Mouse (Mus musculus) left cerebral cortex, postnatal 25 days (tissue): ENCODE data around the gene March10. TPM values are rescaled to one million over a fixed set of nuclear protein-coding genes. Genes with fewer than 3 reads are reported as not detected.

ENCODE experiments used
- DNase-seq, 2 experiments: peaks; one replicate each; pipeline ENCODE4 v3.0.0; 2022; ENCODE audit warnings: low spot score in 2 of 2, mixed read lengths in 1 of 2
- intact Hi-C: fragments of 180-260 bp; cut with DNase I; formaldehyde crosslinking; loops from one replicate; pipeline ENCODE4 v1.15.1; 2025
- total RNA-seq, 2 experiments: library from RNA; stranded (reverse); gene quantifications; 2 replicates each; pipeline ENCODE4 v1.2.3; 2021

Gene March10
- total RNA-seq: 1 to 10 TPM; 1.7 to 2.8 TPM

DNA sequence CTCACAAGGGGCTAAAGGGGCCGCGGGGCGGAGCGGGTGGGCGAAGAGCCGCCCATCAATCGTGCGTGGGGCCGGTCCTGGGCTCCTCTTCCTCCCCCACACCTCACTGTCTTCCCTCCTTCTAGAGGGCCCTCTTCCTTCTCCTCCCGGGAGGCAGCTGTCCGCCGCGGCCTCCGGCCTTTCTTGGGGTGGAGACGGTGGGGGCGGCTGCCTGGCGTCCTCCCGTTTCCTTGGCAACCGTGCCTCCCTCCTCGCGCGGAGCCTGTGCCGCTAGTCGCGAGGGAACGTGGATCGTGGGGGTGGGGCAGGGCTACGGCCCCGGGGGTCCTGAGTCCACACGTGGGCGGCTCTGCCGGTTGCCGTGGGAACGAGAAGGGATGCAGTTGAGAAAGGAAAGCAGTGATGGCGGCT is at the start of gene March10:
TSS of gene March10 (minus strand) at position 239 of the 411 bp plus-strand sequence.
- DNase-seq: peak; percentile 79 to 83
- intact Hi-C loops: loop anchor here (2.0 kb wide), 2 partner anchors 94 to 134 kb away; no protein-coding TSS in a partner anchor

DNA sequence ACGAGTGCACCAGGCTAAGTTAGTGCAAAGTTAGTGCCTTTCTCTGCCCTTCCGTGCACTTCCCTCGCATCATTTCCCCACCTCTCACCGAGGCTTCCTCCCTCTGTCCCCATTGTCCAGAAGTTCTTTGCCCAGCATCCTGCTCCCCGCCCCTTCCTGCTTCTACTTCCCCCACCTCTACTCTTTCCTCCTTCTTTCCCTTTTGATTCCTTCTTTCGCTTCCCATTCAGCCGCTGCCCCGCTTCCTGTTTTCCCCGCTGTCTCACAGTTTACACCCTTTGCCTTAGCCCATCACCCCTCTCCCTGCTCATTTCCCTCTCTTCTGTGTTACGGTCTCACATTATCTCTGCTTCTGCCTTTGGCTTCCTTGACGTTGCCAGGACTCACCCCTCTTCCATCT is 49.8 kb upstream of the March10 start:
- intact Hi-C loops: no loop called here
- DNase-seq: no peak

DNA sequence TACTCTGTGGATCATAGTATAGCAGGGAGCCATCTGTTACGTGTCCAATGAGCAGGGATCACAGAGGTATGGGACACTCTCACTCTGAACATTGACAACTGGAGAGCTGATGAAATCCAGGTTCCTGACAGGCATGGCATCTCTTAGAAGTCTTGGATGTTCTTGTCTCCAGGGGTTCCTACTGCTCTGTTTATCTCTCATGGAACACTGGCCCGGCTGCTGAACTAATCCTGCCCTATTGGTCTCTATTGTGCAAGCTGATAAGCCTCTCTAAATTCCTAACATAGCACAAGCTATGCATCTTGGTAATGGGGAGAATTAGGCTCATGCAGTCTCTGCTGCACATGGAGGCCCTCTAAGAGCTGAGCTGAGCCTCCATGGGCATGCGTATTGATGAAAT is 48.5 kb upstream of the March10 start:
- intact Hi-C loops: no loop called here
- DNase-seq: no peak

DNA sequence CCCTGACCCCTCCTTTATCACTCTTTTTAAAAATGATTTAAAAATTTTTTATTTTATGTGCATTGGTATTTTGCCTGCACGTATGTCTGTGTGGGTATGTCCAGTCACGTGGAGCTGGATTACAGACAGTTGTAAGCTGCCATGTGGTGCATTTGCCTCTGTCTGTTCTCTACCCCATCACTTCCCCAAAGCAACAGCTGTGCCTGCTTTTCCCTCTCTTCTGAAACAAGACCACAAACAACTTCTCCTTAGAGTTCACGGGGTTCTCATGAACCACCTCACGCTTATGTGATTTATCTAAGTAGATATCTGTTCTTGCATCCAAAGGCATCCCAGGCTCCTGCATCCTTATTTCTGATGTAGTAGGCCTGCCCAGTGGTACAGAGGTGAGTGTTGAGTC is 45.8 kb upstream of the March10 start:
- intact Hi-C loops: no loop called here
- no peak for DNase-seq

- peak; percentile 52 to 90 for DNase-seq
- intact Hi-C loops: loop anchor here (1.0 to 5.0 kb wide), 4 partner anchors 51 to 130 kb away; no protein-coding TSS in a partner anchor
Measured at GRCm38 (mm10) chr11:105497505-105497904, 41.0 kb upstream of the March10 start.

- intact Hi-C loops: loop anchor here (1.0 to 5.0 kb wide), 4 partner anchors 52 to 129 kb away; no protein-coding TSS in a partner anchor
- DNase-seq: no peak
Measured at GRCm38 (mm10) chr11:105496665-105497064, 40.1 kb upstream of the March10 start.

- peak; percentile 41 to 51 for DNase-seq
- intact Hi-C loops: loop anchor here (2.0 to 5.0 kb wide), 3 partner anchors 53 to 128 kb away; no protein-coding TSS in a partner anchor
Measured at GRCm38 (mm10) chr11:105495591-105496270, 39.2 kb upstream of the March10 start.

- DNase-seq: peak in 1 of 2 experiments; percentile 73
- intact Hi-C loops: loop anchor here (5.0 kb wide), 2 partner anchors 97 to 128 kb away; no protein-coding TSS in a partner anchor
Measured at GRCm38 (mm10) chr11:105494786-105495369, 38.3 kb upstream of the March10 start.

- DNase-seq: no peak
- intact Hi-C loops: no loop called here
Measured at GRCm38 (mm10) chr11:105492392-105492791, 35.9 kb upstream of the March10 start.

- intact Hi-C loops: no loop called here
- DNase-seq: no peak
Measured at GRCm38 (mm10) chr11:105490971-105491370, 34.4 kb upstream of the March10 start.

DNA sequence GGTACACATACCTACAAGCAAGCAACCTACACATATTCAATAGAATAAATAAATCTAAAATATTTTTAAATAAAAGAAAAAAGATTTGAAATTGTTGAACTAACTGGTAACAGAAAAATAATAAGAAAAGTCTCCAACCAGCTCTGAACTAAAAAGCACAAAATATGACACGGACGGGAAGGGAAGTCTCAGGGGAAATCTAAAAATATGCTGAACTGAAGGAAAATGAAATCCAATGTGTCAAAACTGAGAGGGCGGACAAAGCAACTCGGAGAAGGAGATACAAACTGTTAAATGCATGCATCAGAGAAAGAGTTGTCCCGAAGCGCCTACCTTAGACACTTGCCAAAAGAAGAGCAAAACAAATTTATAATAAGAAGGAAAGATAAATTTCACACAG is 28.9 kb upstream of the March10 start:
- peak in 1 of 2 experiments; percentile 53 for DNase-seq
- intact Hi-C loops: no loop called here

DNA sequence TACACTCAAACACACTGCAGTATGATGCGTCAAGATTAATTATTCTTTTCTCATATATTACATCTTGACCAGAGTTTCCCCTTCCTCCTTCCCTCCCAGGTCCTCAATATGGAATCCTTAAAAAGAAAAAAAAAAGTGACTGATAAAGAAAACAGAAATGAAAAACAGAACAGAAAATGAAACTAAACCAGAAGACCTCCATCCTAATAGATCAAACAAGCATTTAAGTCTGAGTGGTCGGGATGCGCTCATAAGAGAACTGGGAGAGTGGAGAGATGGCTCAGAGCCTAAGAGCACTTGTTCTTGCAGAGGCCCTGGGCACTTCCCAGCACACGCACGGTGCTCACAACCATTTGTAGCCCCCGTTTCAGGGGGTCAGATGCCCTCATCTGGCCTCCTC is 28.5 kb upstream of the March10 start:
- no peak for DNase-seq
- intact Hi-C loops: no loop called here

- no peak for DNase-seq
- intact Hi-C loops: no loop called here
Measured at GRCm38 (mm10) chr11:105482747-105483146, 26.2 kb upstream of the March10 start.

GRCm38 (mm10) chr11:105474746-105475145 is 18.2 kb upstream of the March10 start:
- no peak for DNase-seq
- intact Hi-C loops: no loop called here

- no peak for DNase-seq
- intact Hi-C loops: no loop called here
Measured at GRCm38 (mm10) chr11:105474352-105474736, 17.8 kb upstream of the March10 start.

GRCm38 (mm10) chr11:105473716-105474351 is 17.3 kb upstream of the March10 start:
- peak in 1 of 2 experiments; percentile 38 for DNase-seq
- intact Hi-C loops: no loop called here

DNA sequence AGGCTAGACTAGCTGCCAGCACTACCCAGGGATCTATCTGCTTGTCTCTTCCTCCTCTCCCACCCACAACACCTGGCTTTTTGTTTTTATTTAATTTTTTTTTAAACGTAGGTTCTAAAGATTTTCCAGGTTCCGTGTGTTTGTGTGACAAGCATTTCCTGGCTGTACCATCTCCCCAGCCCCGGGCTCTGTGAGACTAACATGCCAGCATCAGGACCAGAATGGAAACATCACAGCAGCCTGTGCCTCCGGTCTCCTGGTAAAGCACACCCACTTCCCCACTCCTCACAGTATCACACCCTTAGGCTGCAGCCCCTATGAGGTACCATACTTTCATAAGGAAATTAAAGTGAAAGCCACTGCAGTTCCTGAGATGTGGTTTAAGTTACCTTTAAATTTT is 16.1 kb upstream of the March10 start:
- peak in 1 of 2 experiments; percentile 60 for DNase-seq
- intact Hi-C loops: no loop called here

DNA sequence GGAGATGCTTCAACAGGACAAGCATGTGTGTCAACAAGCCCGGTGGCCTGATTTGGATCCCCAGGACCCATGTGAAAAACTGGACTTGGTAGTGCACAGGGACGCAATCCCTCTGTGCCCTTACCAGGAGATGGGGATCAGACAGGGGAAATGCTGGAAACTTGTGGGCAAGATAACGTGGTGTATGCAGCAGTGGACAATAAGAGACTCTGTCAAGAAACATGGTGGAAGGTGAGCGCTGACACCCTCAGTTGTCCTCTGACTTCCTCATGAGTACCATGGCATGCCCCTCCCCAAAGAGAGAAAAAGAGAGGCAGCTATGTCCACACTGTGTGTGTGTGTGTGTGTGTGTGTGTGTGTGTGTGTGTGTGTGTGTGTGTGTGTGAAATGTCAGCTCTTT is 14.4 kb upstream of the March10 start:
- intact Hi-C loops: no loop called here
- DNase-seq: no peak

DNA sequence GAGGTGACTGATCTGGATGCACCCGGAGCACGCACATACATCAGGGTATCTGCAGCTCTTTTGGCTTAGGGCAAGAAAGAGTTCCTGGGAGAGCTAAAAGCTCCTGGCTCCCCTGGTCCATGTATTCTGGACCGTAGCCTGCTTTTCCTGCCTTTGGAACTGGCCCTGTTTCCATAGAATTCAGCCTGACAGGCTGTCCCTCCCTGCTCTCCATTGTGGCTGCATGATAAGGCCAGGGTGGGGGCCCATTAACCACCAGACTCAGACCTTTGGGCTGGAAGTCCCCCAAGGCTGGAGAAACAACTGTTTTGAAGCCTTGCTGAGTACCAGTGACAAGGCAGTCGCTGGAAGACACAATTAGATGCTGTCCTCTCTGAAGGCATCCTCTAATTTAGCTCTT is 13.0 kb upstream of the March10 start:
- DNase-seq: no peak
- intact Hi-C loops: no loop called here

DNA sequence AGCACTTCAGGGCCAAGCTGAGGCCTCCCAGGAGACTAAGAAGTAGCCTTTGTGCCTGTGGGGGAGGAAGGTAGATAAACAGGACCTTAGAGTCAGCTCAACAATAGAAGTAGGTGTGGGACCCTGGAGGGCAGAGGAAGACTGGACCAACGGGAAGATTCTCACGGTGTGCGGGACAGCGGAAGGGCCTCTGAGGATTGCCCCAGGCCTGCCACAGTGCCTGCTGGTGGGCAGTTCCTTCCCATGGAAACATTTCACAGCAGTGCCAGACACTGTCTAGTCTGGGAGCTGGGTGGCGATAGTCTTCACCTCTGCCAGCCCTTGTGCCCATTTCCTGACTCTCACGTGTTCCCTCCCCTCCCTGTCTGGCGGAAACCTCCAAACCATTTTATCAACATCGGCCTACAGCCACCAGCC is 12.6 kb upstream of the March10 start:
- intact Hi-C loops: no loop called here
- DNase-seq: peak in 1 of 2 experiments; percentile 42

DNA sequence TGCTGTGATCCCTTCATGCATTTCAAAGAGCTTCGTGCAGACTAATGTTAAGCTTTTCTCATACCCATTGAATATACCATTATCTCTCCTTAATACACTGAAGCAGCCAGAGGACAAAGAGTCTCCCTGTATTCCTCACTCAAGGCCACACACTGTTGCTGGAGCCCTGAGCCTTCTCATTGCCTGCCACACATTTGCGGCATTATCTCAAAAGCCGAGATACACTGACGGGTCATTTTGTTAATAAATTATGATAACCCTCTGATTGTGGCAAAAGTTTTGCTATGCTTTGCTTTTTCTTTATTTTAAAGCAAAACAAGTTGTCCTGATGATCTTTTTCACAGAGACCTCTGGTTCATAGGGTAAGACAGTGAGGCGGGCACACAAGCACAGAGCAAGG is 11.9 kb upstream of the March10 start:
- intact Hi-C loops: no loop called here
- DNase-seq: no peak
